Mouse (Mus musculus) activated CD4-positive, CD25-positive, alpha-beta regulatory T cell, adult 4 months (primary cell): ENCODE results near the gene Gse1. TPM values are rescaled to one million over a fixed set of nuclear protein-coding genes. Genes with fewer than 3 reads are reported as not detected.

ENCODE experiments used
- ATAC-seq: one replicate; pipeline ENCODE4 v1.8.0; 2017
- polyA plus RNA-seq, 2 experiments: library from polyadenylated mRNA; unstranded; fragments of 100-300 nt; shearing (Covaris generic); gene quantifications; one replicate each; pipeline ENCODE4 v1.2.1; 2017

Gene Gse1
- polyA plus RNA-seq, 2 experiments from 2014 or later = 2.9 to 4.1 TPM

GRCm38 (mm10) chr8:120408241-120409215 lies 180.3 kb downstream of the Gse1 start:
- ATAC-seq = no peak

DNA sequence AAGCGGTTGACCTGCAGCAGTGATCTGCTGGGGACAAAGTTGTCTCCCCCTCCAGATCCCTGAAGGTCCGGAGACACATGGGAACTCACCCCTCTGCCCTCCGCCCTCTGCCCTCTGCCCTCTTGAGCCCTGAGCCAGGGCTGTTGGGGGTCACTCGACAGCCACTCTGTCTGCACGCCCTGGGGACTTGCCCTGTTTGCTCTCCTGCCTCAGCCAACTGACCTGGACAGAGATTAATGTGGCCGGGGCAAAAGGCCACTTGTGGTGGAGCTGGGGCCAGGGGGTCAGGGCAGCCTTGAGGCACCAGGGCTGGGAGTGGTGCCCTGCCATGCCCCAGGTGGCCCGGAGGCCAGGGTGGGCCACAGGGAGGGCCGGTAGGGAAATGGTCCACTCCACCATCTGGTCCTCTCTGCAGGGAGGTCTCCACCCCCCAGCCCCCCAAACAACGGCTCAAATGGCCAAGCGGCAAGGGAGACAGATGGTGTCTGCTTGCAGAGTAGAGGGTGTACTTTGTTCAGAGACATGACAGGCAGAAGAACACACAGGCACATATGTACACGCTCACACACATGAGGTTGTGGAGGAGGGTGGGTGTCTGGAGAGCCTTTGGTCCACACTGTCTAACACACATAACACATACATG lies 181.2 kb downstream of the Gse1 start:
- ATAC-seq = no peak

GRCm38 (mm10) chr8:120411059-120411458 lies 182.8 kb downstream of the Gse1 start:
- no peak for ATAC-seq

GRCm38 (mm10) chr8:120411862-120412261 lies 183.6 kb downstream of the Gse1 start:
- no peak for ATAC-seq

DNA sequence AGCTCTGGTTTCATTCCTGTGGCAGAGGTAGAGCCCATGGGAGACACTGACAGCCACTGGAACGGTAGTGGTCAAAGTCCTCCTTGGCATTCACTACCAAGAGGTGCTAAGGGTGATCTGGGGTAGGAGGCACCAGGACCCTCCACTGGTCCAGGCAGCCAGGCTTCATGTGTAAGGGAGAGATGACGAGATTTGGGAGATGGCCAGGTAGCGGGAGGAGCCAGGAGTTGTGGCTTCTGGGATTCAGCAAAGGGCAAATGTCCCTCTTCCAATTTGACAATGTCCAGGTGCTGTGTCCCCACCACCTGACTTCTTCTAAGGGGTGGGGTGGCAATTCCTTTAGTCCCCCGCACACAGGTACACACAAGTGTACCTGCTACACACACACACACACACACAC lies 184.1 kb downstream of the Gse1 start:
- no peak for ATAC-seq

- no peak for ATAC-seq
Observed at GRCm38 (mm10) chr8:120412911-120413625, 184.8 kb downstream of the Gse1 start.

- no peak for ATAC-seq
Observed at GRCm38 (mm10) chr8:120413626-120413988, 185.4 kb downstream of the Gse1 start.

DNA sequence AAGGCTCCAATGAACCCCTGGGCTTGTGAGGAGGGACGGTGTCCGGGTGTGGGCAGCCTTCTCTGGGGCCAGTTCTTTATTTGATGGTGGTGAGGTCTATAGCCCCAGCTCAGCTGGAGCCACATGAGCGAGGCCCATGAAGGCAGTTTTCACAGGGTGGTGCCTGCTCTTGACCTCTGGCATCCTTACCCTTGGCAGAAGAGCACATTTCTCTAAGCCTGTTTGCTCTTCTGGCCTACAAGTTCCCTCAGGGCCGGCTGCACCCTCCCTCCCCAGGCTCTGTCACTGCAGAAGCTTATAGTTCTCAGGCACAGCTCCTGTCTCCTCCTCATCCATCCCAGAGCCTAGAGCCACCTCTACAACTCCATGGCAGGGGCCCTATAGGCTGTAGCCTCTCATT lies 186.0 kb downstream of the Gse1 start:
- ATAC-seq = no peak

DNA sequence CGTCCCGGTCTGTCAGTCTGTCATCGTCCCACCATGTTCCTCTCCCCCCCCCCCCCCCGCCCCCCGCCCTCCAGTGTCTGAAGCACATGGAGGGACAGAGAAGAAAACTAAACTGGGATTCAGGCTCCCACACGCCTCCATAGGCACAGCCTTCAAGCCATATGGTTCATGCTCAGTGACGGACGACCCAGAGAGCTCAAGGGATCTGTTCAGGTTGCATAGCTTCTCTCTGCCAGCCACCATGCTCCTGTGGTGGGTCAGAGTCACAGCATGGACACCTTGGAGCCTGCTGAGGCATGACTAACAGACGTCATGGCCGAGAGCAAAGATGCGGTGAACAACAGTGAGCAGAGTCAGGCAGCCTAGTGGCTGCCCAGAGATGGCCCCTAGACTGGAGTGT lies 187.2 kb downstream of the Gse1 start:
- ATAC-seq = no peak

GRCm38 (mm10) chr8:120416173-120416521 lies 187.9 kb downstream of the Gse1 start:
- no peak for ATAC-seq

GRCm38 (mm10) chr8:120416522-120417394 lies 188.5 kb downstream of the Gse1 start:
- ATAC-seq = no peak

DNA sequence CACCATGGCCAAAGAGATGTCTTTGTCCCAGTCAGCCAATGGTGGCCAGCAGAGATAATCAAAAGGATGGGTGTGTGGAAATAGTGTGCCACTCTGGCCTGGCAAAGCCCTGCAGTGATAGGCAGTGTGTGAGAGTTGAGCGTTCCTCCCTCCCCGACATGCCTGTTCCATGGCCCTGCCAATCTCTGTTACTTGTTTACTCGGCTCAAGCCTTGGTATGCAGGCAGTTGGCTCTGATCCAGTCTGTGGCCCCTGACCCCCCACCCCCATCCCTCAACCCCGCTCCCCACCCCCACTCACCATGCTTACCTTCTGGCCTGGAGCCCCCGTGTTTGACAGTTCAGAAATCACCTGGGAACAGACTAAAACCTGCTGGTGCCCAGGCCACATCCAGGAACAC lies 189.9 kb downstream of the Gse1 start:
- ATAC-seq = no peak

GRCm38 (mm10) chr8:120419675-120420074 lies 191.4 kb downstream of the Gse1 start:
- ATAC-seq = no peak

DNA sequence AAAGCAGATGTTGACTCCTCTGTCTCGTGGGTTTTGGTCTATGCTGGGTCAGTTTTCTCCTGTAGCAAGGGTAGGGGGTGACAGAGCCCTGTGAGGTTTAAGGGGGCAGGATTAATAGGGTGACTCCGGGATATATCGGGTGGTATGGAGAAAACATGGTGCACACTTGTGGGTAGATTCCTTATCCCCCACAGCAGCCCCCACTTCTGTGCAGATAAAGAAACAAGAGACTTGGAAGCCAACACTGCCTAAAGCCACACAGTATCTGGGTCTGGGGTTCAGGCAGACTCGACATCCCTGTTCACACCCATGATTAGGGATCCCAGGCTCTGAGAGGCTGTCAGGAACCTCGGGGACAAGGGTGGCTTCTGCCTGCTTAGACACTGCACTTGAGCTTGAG lies 192.0 kb downstream of the Gse1 start:
- no peak for ATAC-seq

- ATAC-seq = no peak
Observed at GRCm38 (mm10) chr8:120421638-120422037, 193.4 kb downstream of the Gse1 start.

DNA sequence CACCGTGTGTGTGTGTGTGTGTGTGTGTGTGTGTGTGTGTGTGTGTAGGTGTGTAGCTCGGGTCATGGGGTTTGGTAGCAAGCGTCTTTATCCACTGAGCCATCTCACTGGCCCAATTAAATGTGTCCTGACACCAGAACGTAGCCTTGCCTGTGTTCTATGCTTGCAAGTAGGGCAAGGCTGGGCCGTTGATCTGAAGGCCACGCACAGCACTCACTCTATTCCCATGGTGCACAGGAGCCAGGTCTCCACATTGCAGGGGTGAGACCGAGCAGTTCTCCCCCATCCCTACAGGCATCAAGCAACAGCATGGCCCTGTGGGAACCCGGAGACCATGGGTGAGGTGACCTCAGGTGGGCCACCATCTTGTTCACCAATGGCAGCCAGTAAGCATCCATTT lies 194.0 kb downstream of the Gse1 start:
- no peak for ATAC-seq

DNA sequence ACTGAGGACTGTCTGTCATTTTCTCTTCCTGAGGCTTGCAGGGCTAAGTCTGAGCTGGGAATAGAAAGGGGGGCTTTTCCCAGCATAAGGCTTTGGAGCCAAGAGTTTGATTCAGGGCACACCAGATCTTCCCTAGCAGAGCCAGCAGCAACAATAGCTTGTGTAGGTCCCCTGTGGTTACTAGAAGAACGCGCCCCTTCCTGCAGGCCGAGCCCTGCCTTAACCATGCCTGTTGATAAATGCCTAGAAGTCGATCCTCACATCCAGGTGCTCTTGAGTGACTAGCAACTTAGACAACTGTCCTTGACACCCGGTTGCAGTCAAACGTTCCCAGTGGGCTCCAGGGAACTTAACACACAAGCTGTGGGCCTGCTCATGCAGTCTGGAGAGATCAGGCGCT lies 195.3 kb downstream of the Gse1 start:
- ATAC-seq = no peak

- ATAC-seq = no peak
Observed at GRCm38 (mm10) chr8:120424829-120425198, 196.6 kb downstream of the Gse1 start.

DNA sequence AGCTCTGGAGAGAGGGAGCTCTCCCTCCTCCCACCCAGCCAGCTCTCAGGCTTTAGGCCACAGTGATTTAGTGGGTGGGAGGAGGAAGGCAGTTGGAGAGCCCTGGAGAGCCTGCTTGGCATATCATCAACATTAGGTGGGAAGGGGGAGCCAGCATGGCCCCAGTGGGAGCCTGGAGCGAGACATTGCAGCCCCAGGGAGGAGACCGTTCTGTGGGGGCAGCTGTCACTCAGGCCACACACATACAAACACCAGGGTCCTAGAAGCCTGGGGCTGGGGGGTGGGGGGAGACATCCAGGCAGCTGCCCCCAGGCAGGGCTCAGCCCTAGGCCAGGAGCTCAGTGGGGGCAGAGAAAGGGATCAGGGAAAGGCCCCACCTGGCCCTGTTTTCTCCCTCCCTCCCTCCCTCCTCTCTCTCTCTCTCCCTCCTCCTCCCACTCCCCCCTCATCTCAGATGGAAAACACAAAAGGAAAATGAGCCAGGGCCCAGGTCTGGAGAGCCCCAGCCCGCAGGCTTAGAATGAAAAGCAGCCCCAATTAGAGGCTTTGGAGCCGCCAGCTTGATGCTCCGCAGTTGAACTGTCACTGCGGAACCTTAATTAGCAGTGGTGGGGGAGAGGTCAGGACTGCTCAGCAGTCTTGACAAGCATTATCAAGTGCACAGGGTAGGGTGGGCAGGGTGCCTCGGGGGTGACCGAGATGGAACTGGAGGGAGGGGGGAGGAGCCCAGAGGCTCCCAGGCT lies 197.1 kb downstream of the Gse1 start:
- no peak for ATAC-seq

DNA sequence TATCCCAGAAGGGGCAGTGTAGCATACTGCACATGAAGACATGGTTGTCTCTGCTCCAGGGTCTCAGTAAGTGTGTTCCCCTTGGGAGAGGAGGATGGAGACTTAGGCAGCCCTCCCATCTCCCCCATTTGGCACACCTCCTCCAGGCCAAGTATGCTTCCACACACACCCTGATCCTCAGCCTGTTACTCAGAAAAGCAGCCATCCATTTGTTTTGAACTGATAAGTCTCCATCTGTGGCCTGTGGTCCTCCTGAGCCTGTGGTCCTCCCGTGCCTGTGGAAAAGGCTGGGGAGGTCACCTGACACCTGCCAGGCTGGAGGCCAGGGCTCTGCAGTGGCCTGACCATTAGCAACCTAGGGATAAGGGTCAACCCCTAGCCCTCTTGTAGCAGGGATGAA lies 197.8 kb downstream of the Gse1 start:
- no peak for ATAC-seq

GRCm38 (mm10) chr8:120426622-120427385 lies 198.5 kb downstream of the Gse1 start:
- no peak for ATAC-seq
